Mouse (Mus musculus) forebrain, embryonic 11.5 days (tissue): ENCODE results near the gene Lgals3bp. TPM values are rescaled to one million over a fixed set of nuclear protein-coding genes. Genes with fewer than 3 reads are reported as not detected.
"Not testable (repeated sequence)": the region's sequence is repeated elsewhere in the genome, so short reads cannot be mapped to it uniquely, and the experiment has no call there.

Source experiments
- ATAC-seq: fragments of 200-750 bp; cut with Nextera tagmentation; replicated peaks from 2 replicates; pipeline ENCODE4 v1.8.0; 2017; ENCODE audit warnings: moderate TSS enrichment; ENCODE audit not compliant: low FRiP score
- DNase-seq: peaks from one replicate; pipeline ENCODE4 v3.0.0-alpha.2; 2017; ENCODE audit warnings: low spot score
- H3K27ac ChIP-seq: fragments of 300-500 bp; sonication (generic); 2 replicates; pipeline ENCODE4 v1.5.1; 2014; ENCODE audit warnings: low read depth, low read length
- H3K27me3 ChIP-seq: fragments of 300-500 bp; sonication (generic); 2 replicates; pipeline ENCODE4 v1.6.1; 2014; ENCODE audit warnings: mild to moderate bottlenecking, low read length, mixed read lengths; ENCODE audit not compliant: control insufficient read depth, insufficient read depth
- H3K36me3 ChIP-seq: fragments of 300-500 bp; sonication (generic); 2 replicates; pipeline ENCODE4 v1.6.1; 2014; ENCODE audit warnings: mild to moderate bottlenecking, low read length, moderate library complexity, mixed read lengths; ENCODE audit not compliant: control insufficient read depth, insufficient read depth
- H3K4me1 ChIP-seq: fragments of 300-500 bp; sonication (generic); replicated peaks from 2 replicates; pipeline ENCODE4 v1.6.1; 2014; ENCODE audit warnings: low read length, mixed read lengths; ENCODE audit not compliant: control insufficient read depth, insufficient read depth
- H3K4me2 ChIP-seq: fragments of 300-500 bp; sonication (generic); 2 replicates; pipeline ENCODE4 v1.6.1; 2014; ENCODE audit warnings: low read depth, mild to moderate bottlenecking, low read length, moderate library complexity, mixed read lengths; ENCODE audit not compliant: severe bottlenecking
- H3K4me3 ChIP-seq: fragments of 300-500 bp; sonication (generic); 2 replicates; pipeline ENCODE4 v1.5.1; 2014; ENCODE audit warnings: low read depth, low read length
- H3K9ac ChIP-seq: fragments of 300-500 bp; sonication (generic); 2 replicates; pipeline ENCODE4 v1.6.1; 2014; ENCODE audit warnings: low read length
- H3K9me3 ChIP-seq: fragments of 300-500 bp; sonication (generic); 2 replicates; pipeline ENCODE4 v1.6.1; 2016; ENCODE audit warnings: low read length, mixed read lengths; ENCODE audit not compliant: control insufficient read depth
- WGBS: fragments of 180-500 bp; shearing (Covaris S2); extraction: QIAGEN DNeasy Blood & Tissue Kit; methylation state at CpG from one replicate; pipeline ENCODE4 v1.1.7; 2014; 5-methylcytosine and 5-hydroxymethylcytosine counted together
- polyA plus RNA-seq: library from polyadenylated mRNA; unstranded; fragments of >200 nt; fragmentation: Nextera tagmentation; extraction: Ambion mirVana; gene quantifications from 2 replicates; pipeline ENCODE4 v1.2.1, GENCODE M21; 2014

Gene Lgals3bp
- polyA plus RNA-seq, 1 experiment from 2014 or later = 1.1 TPM

DNA sequence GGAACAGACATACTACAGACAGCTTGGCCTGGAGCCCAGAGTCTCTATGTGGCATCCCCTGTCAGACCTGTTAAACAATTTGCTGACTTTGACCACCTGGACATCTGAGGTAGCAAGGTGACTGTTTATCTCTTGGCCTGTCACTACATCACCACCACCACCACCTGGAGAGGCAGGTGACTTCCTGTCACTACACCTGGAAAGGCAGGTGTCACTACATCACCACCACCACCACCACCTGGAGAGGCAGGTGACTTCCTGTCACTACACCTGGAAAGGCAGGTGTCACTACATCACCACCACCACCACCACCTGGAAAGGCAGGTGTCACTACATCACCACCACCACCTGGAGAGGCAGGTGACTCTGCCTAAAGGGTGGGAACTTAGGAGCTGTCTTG, 25.6 kb downstream of the Lgals3bp start:
- H3K27me3 ChIP-seq, H3K4me2 ChIP-seq, H3K9me3 ChIP-seq, H3K27ac ChIP-seq, H3K4me3 ChIP-seq, H3K36me3 ChIP-seq, ATAC-seq, H3K4me1 ChIP-seq, DNase-seq, H3K9ac ChIP-seq: not testable (repeated sequence)

DNA sequence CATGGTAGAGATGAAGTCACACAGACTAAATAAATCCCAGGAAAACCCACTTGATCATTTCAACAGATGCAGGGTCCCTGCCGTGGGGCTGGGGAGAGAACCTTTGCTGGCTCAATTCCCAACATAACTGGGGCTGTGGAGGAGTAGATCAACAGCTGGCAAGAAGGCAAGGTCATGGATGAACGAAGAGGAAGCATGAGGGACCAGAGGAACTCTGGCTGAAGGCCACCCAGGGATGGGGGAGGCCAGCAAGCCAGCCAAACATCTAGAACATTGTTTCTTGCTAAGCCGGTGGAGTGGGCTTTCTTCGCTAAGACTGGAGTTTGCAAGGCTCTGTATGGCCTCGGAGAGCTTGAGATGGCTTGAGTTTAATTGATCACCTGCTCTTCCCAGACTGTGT, 26.0 kb downstream of the Lgals3bp start:
- Histone ChIP-seq H3K27ac (no peak overlapping the region), H3K4me3 (no peak overlapping the region), H3K4me1 (no peaks in the 10 kb centered on the region), H3K36me3 (no peaks in the 10 kb centered on the region), H3K9me3 (no peaks in the 10 kb centered on the region), H3K4me2 (no peak overlapping the region), H3K27me3 (no peaks in the 10 kb centered on the region), H3K9ac (no peak overlapping the region)
- no peak for DNase-seq
- 92% methylated on average over 5 of the region's 5 CpGs for WGBS
- no peak for ATAC-seq

DNA sequence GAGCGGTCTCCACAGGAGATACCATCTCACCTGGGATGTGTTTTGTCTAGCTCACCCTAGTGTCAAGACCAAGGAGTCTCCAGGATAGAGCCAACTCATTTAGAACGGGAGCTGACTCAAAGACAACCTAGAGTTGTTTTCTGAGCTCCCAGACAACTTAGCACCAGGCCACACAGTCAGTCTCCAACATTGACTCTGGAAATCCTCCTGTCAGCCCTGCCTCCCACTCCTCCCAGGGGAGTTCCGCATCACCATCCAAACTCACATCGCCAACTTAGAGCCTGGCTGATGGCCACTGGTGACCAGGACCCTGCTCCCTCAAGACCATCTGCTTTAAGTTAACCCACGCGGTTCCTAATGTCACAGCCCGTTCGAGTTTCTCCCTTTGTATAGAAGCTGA, 26.4 kb downstream of the Lgals3bp start:
- H3K9ac ChIP-seq = no peak overlapping the region
- H3K27me3 ChIP-seq = no peaks in the 10 kb centered on the region
- WGBS = 95% methylated on average over 8 of the region's 8 CpGs
- H3K27ac ChIP-seq = no peak overlapping the region
- H3K4me1 ChIP-seq = no peaks in the 10 kb centered on the region
- no peak for DNase-seq
- ATAC-seq = no peak
- no peak overlapping the region for H3K4me2 ChIP-seq
- no peak overlapping the region for H3K4me3 ChIP-seq
- no peaks in the 10 kb centered on the region for H3K9me3 ChIP-seq
- no peaks in the 10 kb centered on the region for H3K36me3 ChIP-seq

DNA sequence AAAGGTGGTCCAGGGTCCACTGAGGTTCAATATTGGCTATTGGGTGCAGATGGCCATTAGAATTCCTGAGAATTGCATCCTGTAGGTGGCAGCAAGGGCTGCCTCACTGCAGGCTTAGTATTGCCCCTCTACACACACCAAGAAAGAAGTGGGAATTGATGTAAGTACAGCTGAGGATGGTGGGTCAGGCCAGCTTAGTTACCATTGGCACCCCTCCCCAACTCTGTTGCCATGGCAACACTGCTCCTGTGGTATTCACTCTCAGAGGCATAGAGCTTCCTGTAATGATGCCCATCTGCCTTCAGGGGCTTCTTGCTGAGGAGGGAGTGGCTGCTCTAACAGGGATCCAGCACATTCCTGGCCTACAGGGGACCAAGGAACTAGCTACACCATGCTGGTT, 26.9 kb downstream of the Lgals3bp start:
- no peaks in the 10 kb centered on the region for H3K36me3 ChIP-seq
- no peak for DNase-seq
- H3K27me3 ChIP-seq = no peaks in the 10 kb centered on the region
- no peak for ATAC-seq
- H3K27ac ChIP-seq = no peak overlapping the region
- no peak overlapping the region for H3K4me2 ChIP-seq
- H3K4me1 ChIP-seq = no peaks in the 10 kb centered on the region
- H3K9me3 ChIP-seq = no peaks in the 10 kb centered on the region
- H3K9ac ChIP-seq = no peak overlapping the region
- no peak overlapping the region for H3K4me3 ChIP-seq

DNA sequence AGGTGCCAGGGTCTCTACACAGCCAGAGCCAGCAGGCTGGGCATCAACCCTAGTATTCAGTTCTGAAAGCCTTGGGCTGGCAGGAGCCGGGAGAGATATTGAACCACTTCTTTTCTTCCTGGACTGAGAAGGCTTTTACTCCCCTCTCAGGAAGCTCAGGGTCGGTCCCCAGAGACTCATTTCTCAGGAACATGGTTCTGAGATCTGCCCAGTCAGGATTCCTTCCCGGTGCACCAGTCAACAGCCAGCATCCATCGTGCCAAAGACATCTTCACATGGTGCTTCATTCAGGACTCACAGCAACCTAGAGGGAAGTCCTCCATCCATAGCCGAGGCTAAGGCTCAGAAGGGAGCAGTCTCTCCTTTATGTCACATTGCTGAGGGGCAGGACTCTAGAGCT, 27.4 kb downstream of the Lgals3bp start:
- Histone ChIP-seq H3K4me1 (no peaks in the 10 kb centered on the region), H3K27me3 (no peaks in the 10 kb centered on the region), H3K9me3 (no peaks in the 10 kb centered on the region), H3K4me3 (no peak overlapping the region), H3K4me2 (no peak overlapping the region), H3K27ac (no peak overlapping the region), H3K9ac (no peak overlapping the region), H3K36me3 (no peaks in the 10 kb centered on the region)
- 72% methylated on average over 5 of the region's 5 CpGs for WGBS
- DNase-seq (no peak), ATAC-seq (no peak)

DNA sequence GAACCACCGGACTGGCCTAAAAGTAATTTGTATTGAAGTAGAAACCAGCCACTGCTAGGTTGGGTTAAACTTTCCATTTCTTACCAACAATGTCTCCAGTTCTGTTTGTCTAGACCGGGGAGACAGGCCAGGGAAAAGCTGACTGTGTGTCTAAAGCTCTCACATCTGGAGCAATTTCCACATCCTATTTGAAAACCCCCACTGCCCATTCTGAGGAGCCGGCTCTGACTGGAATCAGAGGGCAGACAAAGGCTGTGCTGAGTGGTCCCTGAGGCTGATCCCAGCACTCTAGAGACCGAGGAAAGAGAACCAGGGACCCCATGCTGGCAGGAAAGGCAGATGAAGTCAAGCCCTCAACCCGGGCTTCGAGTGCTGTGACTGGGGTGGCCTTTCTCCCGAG, 29.3 kb downstream of the Lgals3bp start:
- DNase-seq (no peak), ATAC-seq (no peak)
- Histone ChIP-seq H3K4me2 (no peak overlapping the region), H3K4me1 (no peaks in the 10 kb centered on the region), H3K4me3 (no peak overlapping the region), H3K27me3 (no peaks in the 10 kb centered on the region), H3K9me3 (no peaks in the 10 kb centered on the region), H3K27ac (no peak overlapping the region), H3K36me3 (no peaks in the 10 kb centered on the region), H3K9ac (no peak overlapping the region)
- 48% methylated on average over 7 of the region's 7 CpGs for WGBS

DNA sequence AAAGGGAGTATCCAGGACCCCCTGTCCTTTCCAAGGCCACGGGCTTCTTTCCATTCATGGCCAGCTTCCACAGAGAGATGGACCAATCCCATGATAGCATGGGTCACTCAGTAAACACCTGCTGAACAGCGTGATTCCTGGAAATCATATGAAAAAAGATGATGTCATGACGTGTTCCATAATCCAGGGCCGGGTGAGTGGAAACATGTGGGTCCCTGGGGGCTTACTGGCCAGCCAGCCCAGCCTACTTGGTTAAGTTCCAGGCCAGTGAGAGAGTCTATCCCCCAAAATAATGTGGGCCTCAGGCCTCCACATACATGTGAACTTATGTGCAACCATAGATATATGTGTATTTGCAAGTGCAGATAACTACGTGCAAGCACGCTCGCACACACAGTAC, 30.0 kb downstream of the Lgals3bp start:
- ATAC-seq = no peak
- H3K27ac ChIP-seq = no peak overlapping the region
- H3K4me2 ChIP-seq = no peak overlapping the region
- no peaks in the 10 kb centered on the region for H3K36me3 ChIP-seq
- WGBS = 85% methylated on average over 7 of the region's 7 CpGs
- no peaks in the 10 kb centered on the region for H3K4me1 ChIP-seq
- H3K27me3 ChIP-seq = no peaks in the 10 kb centered on the region
- DNase-seq = no peak
- H3K9ac ChIP-seq = no peak overlapping the region
- no peak overlapping the region for H3K4me3 ChIP-seq
- H3K9me3 ChIP-seq = no peaks in the 10 kb centered on the region

DNA sequence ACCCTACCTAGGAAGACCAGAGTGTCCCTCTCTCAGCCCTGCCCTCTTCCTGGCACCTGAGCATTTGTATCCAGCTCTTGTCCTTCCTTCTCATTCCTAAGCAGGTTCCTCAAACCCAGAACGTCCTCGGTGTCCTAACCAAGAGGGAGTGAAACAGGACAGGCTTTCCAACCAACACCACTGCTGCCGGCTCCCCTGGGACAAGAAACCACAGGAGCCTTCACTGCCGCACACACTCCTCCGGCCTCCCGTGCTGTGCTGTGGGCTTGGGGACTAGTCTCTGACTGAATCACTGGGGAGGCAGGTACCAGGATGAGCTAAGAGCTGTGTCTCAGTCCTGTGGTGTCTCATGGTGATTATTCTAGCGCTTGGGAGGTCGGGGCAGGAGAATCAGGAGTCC, 32.2 kb downstream of the Lgals3bp start:
- no peaks in the 10 kb centered on the region for H3K4me1 ChIP-seq
- H3K4me3 ChIP-seq = no peak overlapping the region
- H3K36me3 ChIP-seq = no peaks in the 10 kb centered on the region
- H3K4me2 ChIP-seq = no peak overlapping the region
- DNase-seq (no peak), ATAC-seq (no peak)
- no peaks in the 10 kb centered on the region for H3K27me3 ChIP-seq
- 78% methylated on average over 8 of the region's 8 CpGs for WGBS
- H3K9me3 ChIP-seq = no peaks in the 10 kb centered on the region
- no peak overlapping the region for H3K27ac ChIP-seq
- H3K9ac ChIP-seq = no peak overlapping the region

DNA sequence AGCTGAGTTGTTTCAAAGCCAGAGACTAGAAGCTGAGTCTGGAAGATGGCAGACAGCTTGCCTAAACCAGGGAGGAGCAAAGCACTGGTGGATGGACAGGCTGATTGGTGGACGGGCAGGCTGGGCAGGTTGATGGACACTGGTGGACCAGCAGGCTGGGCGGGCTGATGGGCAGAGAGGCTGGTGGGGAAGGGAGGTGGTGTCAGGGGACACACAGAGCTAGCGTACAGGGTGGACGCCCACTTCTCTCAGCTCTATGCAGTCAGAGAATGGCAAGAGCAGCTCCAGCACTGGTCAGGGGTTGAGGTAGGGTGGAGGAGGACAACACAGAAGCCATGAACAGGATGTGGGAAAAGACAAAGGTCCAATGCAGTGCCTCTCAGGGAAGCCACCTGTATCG, 32.6 kb downstream of the Lgals3bp start:
- Histone ChIP-seq H3K36me3 (no peaks in the 10 kb centered on the region), H3K9ac (no peak overlapping the region), H3K9me3 (no peaks in the 10 kb centered on the region), H3K27ac (no peak overlapping the region), H3K4me2 (no peak overlapping the region), H3K4me1 (no peaks in the 10 kb centered on the region), H3K27me3 (no peaks in the 10 kb centered on the region), H3K4me3 (no peak overlapping the region)
- WGBS = 87% methylated on average over 5 of the region's 5 CpGs
- ATAC-seq (no peak), DNase-seq (no peak)
